Mouse (Mus musculus): Measurements from ENCODE around the gene Bicdl2. TPM values are rescaled to one million over a fixed set of nuclear protein-coding genes. Genes with fewer than 3 reads are reported as not detected.

Bicdl2 gene
- not detected for total RNA-seq (2021)

DNA sequence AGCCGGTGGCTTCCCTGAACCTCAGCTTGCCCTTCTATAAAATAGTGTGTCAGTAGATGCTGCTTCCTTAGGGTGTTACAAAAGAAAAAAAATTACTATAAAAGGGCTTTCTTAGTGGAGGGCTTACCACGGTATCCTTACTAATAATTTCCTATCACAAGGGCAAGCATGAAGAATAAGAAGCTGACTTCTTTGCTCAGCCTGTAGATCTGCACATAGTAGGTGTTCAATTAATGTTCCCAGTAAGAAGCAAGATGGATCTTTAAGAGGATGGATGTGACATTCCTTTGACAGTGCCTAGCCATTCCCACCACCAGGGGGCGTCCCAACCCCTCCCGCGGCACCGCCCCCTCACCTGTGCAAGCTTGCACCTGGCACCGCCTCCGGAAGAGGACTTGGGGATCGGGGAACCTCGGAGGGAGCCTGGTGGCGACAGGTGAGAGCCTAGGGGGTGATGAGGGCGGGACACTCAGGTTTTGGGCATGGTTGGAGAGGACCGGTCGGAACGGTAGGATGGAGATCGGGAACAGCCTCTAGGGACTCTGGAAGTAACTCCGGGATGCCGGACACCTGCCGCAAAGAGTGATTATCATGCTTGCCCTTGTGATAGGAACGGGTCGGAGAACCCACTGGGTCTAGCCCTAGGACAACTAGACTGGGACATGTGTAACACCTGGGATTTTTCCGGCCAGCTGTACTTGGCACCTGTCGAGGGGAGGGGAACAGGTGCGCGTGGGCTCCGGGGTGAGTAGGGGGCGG is at the start of gene Bicdl2:
Bicdl2 (plus strand) TSS at position 390 of the 759 bp plus-strand sequence.
- DNase-seq = no peak

DNA sequence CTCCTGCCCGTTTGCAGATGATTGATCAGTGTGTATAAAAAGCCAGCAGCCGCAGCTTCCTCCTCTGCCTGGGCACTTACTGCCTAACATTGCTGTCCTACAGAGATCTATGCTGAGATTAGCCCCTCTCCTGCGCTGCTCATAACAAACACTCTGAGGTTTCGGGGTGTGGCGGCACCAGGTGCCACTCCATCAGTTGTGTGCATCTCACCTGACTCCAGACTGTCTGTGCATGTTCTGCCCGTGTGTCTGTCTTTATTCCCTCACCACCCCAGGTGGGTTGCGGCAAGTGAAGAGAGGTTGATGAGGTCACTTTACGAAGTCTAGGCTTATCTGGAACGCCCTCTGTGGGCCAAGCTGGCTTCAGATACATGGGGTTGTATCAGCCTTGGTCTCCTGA is 43.2 kb upstream of the Bicdl2 start:
- DNase-seq = no peak

GRCm38 (mm10) chr17:23620351-23620750 is 40.0 kb upstream of the Bicdl2 start:
- DNase-seq = no peak

- DNase-seq = no peak
Observed at GRCm38 (mm10) chr17:23627813-23628212, 32.5 kb upstream of the Bicdl2 start.

DNA sequence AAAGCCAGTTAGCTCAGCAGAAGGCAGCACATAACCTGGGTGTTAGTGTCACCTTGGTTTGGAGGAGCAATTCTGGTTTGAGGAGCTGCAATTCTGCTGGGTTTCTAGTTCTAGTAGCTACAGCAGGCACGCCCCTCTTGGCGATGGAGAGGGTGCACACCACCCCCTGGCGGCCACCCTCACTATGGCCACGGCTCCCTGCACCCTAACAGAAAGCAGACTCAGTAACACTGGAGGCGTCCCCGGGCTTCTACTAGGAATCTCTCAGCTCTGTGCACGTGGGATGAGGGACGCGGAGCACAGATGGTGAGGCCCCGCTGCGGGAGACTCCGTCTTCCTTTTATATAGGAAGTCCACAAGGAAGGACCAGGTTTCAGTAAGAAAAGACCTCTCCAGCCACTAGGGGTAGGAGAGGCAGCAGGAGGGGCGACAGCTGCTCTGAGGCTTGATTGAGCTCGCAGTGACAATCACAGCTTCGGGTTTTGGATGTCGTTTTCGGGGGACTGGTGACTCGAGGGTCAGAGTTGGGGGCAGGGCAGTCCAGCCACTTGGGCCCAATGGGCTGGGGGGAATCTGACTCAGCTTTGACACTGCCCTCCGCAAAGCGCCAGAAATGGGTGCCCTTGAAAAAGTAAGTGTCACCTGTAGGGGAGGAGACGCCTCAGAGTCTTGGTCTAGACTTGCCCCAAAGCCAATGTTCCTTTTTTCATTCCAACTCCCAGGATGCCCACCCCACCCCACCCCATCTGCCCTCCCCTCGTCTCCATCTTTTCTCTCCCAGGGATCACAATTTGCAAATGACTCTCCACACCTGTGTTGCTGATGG is 29.9 kb upstream of the Bicdl2 start:
- peak; percentile 81 to 82 for DNase-seq

DNA sequence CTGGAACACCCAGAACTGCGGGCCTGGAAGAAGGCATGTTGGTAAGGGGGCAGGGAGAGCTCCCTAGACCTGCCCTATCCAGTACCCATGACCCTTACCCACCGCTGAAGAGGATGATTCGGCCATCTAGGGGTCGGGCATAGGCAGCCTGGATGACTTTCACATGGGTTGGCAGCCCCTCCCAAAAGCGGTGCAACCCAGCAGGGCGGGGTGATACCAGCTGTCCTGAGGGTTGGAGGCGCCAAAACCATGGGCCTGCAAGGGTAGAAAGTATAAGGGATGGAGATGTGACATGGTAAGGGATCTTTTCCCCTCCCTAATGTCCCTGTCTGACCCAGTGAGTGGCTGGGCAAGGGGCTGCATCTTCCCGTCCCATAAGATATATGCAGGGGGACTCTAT is 29.1 kb upstream of the Bicdl2 start:
- DNase-seq = no peak

DNA sequence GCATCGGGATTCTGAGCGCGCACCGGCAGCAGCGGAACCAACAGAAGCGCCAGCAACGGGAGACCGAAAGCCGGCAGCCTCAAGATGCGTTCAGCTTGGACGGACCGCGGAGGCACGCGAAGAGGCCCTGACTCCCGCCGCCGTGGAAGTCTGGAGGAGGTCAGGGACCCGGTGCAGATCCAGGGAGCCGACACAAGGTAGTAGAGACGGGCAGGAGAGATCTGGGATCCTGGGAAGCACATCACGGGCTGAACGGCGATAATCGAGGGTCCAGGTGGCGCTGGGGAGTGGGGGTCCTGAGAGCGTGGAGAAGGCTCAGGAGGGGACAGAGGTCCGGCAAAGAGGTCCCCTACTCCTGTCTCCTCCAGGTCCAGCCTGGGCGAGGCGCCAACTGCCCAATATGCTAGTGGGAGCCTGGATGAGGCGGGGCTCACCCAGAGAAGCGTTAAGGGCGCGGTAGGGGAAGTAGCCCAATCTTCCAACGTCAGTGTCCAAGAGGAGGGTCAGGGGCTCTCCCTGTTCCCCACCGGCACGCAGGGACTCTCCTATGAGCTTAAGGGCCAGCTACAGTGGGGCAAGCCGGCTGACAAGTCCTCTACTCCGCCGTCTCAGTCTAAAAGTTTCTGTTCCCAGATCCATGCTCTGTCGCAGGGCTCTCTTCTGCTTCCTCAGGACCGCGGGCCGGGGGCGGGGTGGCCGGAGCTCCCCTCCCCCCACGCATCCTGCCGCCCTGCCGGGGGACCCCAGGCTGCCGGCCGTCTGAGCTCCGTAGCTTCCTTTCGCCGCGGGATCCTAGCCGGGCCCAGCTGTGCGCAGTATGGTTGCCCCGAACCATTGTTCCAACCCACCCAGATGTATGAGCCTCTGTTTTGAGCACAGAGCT is 15.5 kb upstream of the Bicdl2 start, which contains the start of gene Mmp25:
Mmp25 (minus strand) TSS at position 665 of the 883 bp plus-strand sequence.
- DNase-seq = no peak

GRCm38 (mm10) chr17:23645894-23646293 is 14.4 kb upstream of the Bicdl2 start:
- no peak for DNase-seq

GRCm38 (mm10) chr17:23651363-23651762 is 8.9 kb upstream of the Bicdl2 start:
- DNase-seq = no peak

DNA sequence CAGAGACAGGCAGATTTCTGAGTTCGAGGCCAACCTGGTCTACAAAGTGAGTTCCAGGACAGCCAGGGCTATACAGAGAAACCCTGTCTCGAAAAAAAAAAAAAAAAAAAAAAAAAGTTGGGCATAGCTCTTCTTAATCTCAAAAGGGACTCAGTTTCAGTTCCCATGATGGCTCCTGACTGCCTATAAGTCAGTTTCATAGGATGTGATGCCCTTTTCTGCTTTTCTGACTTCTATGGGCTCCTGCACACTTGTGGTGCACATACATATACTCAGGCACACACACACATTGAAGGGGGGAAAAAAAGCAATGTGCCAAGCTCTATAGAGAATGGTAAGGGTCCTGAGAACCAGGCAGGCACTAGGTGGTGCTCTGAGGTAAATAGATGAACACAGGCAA is 7.0 kb upstream of the Bicdl2 start:
- no peak for DNase-seq

DNA sequence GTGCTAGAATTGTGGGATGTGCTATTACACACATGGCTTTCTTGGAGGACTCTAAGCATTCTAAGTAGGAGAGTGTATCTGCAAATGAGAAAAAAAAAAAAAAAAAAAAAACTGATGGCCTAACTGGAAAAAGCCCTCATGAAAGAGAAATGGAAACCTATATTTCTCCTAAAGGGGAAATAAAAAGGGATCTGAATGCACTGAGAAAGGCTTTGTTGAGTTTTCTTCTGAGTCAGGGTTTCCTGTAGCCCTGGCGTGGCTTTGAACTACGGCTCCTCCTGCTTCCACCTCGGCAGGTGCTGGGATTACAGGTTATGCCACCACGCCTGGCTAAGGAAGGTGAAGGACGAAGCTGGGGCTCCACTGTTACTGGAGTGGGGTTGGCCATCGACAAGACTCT is 6.3 kb upstream of the Bicdl2 start:
- no peak for DNase-seq

GRCm38 (mm10) chr17:23654410-23654809 is 5.9 kb upstream of the Bicdl2 start:
- DNase-seq = no peak

GRCm38 (mm10) chr17:23658450-23658849 is 1.9 kb upstream of the Bicdl2 start:
- no peak for DNase-seq

- no peak for DNase-seq
Observed at GRCm38 (mm10) chr17:23660876-23661200, 532 bp downstream of the Bicdl2 start.

- DNase-seq = no peak
Observed at GRCm38 (mm10) chr17:23661526-23661925, 1.2 kb downstream of the Bicdl2 start.

DNA sequence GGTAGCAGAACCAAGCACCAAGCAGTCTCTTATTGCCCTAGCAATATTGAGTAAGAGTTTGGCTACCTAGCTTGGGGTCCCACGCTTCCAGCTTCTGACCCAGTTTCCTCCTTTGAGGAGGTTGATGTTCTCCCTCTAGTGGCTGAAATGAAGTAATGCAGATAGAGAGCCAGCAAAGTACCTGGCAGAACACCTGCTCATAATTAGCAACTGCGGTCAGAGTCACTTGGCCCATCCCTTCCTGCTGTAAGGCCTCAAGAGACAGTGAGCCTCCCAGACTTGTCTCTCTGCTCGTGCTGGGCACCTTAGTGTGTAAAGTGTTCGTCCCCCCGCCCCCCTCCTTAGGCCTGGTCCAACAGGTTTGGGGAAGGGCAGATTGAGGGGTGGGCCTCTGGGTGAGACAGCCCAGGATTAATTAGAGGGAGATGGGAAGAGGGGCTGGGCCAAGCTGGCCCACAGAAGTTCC is 4.3 kb downstream of the Bicdl2 start:
- no peak for DNase-seq

GRCm38 (mm10) chr17:23665511-23665910 is 5.2 kb downstream of the Bicdl2 start:
- no peak for DNase-seq

GRCm38 (mm10) chr17:23670516-23671074 is 10.3 kb downstream of the Bicdl2 start:
- no peak for DNase-seq

GRCm38 (mm10) chr17:23671519-23671918 is 11.2 kb downstream of the Bicdl2 start:
- no peak for DNase-seq

GRCm38 (mm10) chr17:23672761-23673160 is 12.5 kb downstream of the Bicdl2 start:
- DNase-seq = no peak

- peak; percentile 94 to 96 for DNase-seq
Observed at GRCm38 (mm10) chr17:23673424-23674073, 13.2 kb downstream of the Bicdl2 start, which contains the start of the genes Hcfc1r1 and Thoc6. Gene Hcfc1r1 (plus strand): TSS chr17:23673596. Gene Thoc6 (minus strand): TSS chr17:23673882.
